Mouse (Mus musculus) thymus, adult 2 months (tissue): ENCODE measurements around the gene Dgkg.

Experiments
- CTCF ChIP-seq: fragments of 200-500 bp; IDR thresholded peaks from 2 replicates; pipeline ENCODE4 v1.5.1; 2012; ENCODE audit warnings: mild to moderate bottlenecking, control low read depth, low read length, moderate library complexity, borderline replicate concordance; ENCODE audit not compliant: control insufficient read depth, poor library complexity, insufficient read depth; ENCODE audit errors: extremely low read depth
- POLR2A ChIP-seq: fragments of 200-500 bp; IDR thresholded peaks from 2 replicates; pipeline ENCODE4 v1.6.1; 2012; ENCODE audit warnings: mild to moderate bottlenecking, low read length, control low read depth, moderate library complexity; ENCODE audit not compliant: control insufficient read depth, poor library complexity, insufficient read depth; ENCODE audit errors: extremely low read depth

GRCm38 (mm10) chr16:22613186-22614073 lies 43.6 kb downstream of the Dgkg start:
- no peak for TF ChIP-seq CTCF
- no peak for TF ChIP-seq POLR2A
